Mouse (Mus musculus): ENCODE measurements around the gene Zfp715. TPM values are rescaled to one million over a fixed set of nuclear protein-coding genes. Genes with fewer than 3 reads are reported as not detected.

Gene Zfp715
- total and polyA plus RNA-seq, 3 experiments = 9.8 to 17.1 (median 10.7) TPM

DNA sequence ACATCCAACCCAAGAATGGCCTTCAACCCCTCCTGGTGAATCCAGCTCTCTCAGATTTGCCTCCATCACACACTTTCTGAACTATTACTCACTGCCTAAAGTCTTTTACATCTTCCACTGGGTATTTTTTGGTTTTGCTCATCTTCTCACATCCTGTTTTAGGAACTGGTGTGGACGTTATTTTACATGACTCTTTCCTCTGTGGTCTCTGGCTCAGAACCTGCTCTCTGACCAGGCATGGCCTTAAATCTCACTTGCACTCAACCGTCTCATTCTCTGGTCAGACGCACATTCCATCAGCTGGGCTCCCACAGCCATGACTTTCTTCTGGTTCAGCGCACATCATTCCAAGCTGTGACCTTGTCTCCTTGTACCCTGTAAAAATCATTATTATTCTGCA is 27.7 kb upstream of the Zfp715 start (continued):
- TF ChIP-seq ZC3H11A (IDR thresholded peaks at IDR 0.05; ENCODE audit: low read depth, low read length) (no peak), JUN (IDR thresholded peaks at IDR 0.05; ENCODE audit: insufficient read depth, low read depth, low read length) (peak; percentile 2; the same call in 1 of the 2 replicates), ZMIZ1 (IDR thresholded peaks at IDR 0.05; ENCODE audit: low read depth, low read length) (no peak), BHLHE40 (IDR thresholded peaks at IDR 0.05; ENCODE audit: low read depth, low read length) (peak; percentile 24; the same call in 1 of the 2 replicates), POLR2A (IDR thresholded peaks at IDR 0.05; ENCODE audit: low read depth, low read length) (no peak)

DNA sequence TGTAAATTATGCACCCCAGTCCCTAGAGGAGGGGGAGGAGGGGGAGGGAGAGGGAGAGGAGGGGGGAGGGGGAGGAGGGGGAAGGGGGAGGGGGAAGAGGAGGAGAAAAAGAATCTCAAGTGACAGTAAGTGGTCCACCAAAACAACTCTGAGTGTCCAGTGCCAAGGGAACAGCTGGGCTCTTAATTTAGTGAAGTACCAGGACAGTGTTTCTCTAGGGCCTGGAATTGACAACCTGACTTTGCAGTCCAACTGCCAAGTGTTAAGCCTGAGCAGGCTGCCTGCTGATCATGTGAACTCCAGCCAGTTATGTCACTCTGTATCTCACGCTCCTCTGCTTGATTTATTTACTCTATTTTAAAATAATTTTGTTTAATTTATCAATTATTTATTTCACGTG is 20.8 kb upstream of the Zfp715 start:
- Histone ChIP-seq H3K9me3 (replicated peaks; ENCODE audit: low read length) (no peaks in the 10 kb centered on the region), H3K9ac (ENCODE audit: insufficient read depth, low read depth) (no peak overlapping the region), H3K4me2 (ENCODE audit: insufficient read depth, low read depth, poor library complexity, severe bottlenecking) (no peak overlapping the region), H3K79me2 (replicated peaks; ENCODE audit: control insufficient read depth, extremely low read depth, insufficient read depth, poor library complexity, severe bottlenecking) (no peaks in the 10 kb centered on the region), H3K36me3 (replicated peaks in 1 of 2; ENCODE audit: control insufficient read depth in 1 of 2, insufficient read depth in 1 of 2, low read length in 1 of 2) (no peaks in the 10 kb centered on the region), H3K4me1 (ENCODE audit: control insufficient read depth in 1 of 2, insufficient read depth in 2 of 2) (no peaks in the 10 kb centered on the region), H3K27me3 (replicated peaks) (no peaks in the 10 kb centered on the region), H3K4me3 (replicated peaks in 1 of 3; ENCODE audit: low read depth in 2 of 3, low read length in 2 of 3, poor library complexity in 1 of 3) (no peak overlapping the region), H3K27ac (ENCODE audit: insufficient read depth, low read depth) (no peak overlapping the region)
- dilution Hi-C loops (cut with MboI; ENCODE audit: extremely low pct_ligation_motif_present, extremely low pct_unique_long_range_greater_than_20kb, low sequenced_read_pairs) = no loop called here
- DNase-seq (ENCODE audit: extremely low read depth) = no peak
- in situ Hi-C loops (cut with MboI; ENCODE audit: low pct_ligation_motif_present, low pct_unique_long_range_greater_than_20kb, low sequenced_read_pairs) = loop anchor here (10.0 kb wide), 1 partner anchor 49 kb away; no protein-coding TSS in a partner anchor
- TF ChIP-seq ZKSCAN1 (IDR thresholded peaks at IDR 0.05; ENCODE audit: borderline replicate concordance, low read depth, low read length) (no peak), RAD21 (IDR thresholded peaks at IDR 0.05; ENCODE audit: low read depth, low read length) (no peak), ZC3H11A (IDR thresholded peaks at IDR 0.05; ENCODE audit: low read depth, low read length) (no peak), NRF1 (IDR thresholded peaks at IDR 0.05; ENCODE audit: low read depth, low read length) (no peak)

DNA sequence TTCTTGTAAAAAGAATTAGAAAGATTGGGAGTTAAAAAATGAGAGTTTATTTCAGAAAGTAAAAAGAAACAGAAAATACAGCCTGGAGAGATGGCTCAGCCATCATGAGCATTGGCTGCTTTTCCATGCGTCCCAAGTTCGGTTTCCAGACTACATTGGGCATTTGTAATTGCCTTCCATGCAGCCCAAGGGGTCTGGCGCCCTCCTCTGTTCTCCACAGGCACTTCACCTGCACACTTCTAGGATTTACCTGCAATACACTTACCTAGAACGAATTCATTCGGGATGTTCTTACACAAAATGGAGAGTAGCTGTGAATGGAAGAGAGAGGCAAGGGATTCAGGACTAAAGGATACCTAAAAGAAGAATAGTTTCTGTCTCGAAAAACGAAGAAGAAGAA is 20.1 kb upstream of the Zfp715 start:
- dilution Hi-C loops (cut with MboI; ENCODE audit: extremely low pct_ligation_motif_present, extremely low pct_unique_long_range_greater_than_20kb, low sequenced_read_pairs) = no loop called here

More for the DNA sequence above, 20.1 kb upstream of the Zfp715 start:
- in situ Hi-C loops (cut with MboI; ENCODE audit: low pct_ligation_motif_present, low pct_unique_long_range_greater_than_20kb, low sequenced_read_pairs) = loop anchor here (10.0 kb wide), 1 partner anchor 48 kb away; no protein-coding TSS in a partner anchor
- Histone ChIP-seq H3K27ac (ENCODE audit: insufficient read depth, low read depth) (no peak overlapping the region), H3K4me3 (replicated peaks in 1 of 3; ENCODE audit: low read depth in 2 of 3, low read length in 2 of 3, poor library complexity in 1 of 3) (no peak overlapping the region), H3K4me2 (ENCODE audit: insufficient read depth, low read depth, poor library complexity, severe bottlenecking) (no peak overlapping the region), H3K9me3 (replicated peaks; ENCODE audit: low read length) (no peaks in the 10 kb centered on the region), H3K27me3 (replicated peaks) (no peaks in the 10 kb centered on the region), H3K79me2 (replicated peaks; ENCODE audit: control insufficient read depth, extremely low read depth, insufficient read depth, poor library complexity, severe bottlenecking) (no peaks in the 10 kb centered on the region), H3K9ac (ENCODE audit: insufficient read depth, low read depth) (no peak overlapping the region), H3K4me1 (ENCODE audit: control insufficient read depth in 1 of 2, insufficient read depth in 2 of 2) (no peaks in the 10 kb centered on the region), H3K36me3 (replicated peaks in 1 of 2; ENCODE audit: control insufficient read depth in 1 of 2, insufficient read depth in 1 of 2, low read length in 1 of 2) (no peaks in the 10 kb centered on the region)
- DNase-seq (ENCODE audit: extremely low read depth) = no peak
- TF ChIP-seq POLR2AphosphoS2 (IDR thresholded peaks at IDR 0.05; ENCODE audit: low read depth, low read length) = no peak
- TF ChIP-seq CHD1 (IDR thresholded peaks at IDR 0.05; ENCODE audit: low read depth, low read length) = no peak
- TF ChIP-seq ETS1 (conservative IDR thresholded peaks at IDR 0.05; ENCODE audit: low read depth, low read length) = no peak
- no peak for TF ChIP-seq BHLHE40 (IDR thresholded peaks at IDR 0.05; ENCODE audit: low read depth, low read length)
- TF ChIP-seq RAD21 (IDR thresholded peaks at IDR 0.05; ENCODE audit: low read depth, low read length) = peak; percentile 72
- no peak for TF ChIP-seq KAT2A (IDR thresholded peaks at IDR 0.05; ENCODE audit: insufficient replicate concordance, low read length)
- no peak for TF ChIP-seq NRF1 (IDR thresholded peaks at IDR 0.05; ENCODE audit: low read depth, low read length)
- no peak for TF ChIP-seq EP300 (IDR thresholded peaks at IDR 0.05; ENCODE audit: low read length)
- no peak for TF ChIP-seq PAX5 (IDR thresholded peaks at IDR 0.05; ENCODE audit: low read length)
- no peak for TF ChIP-seq GABPA (IDR thresholded peaks at IDR 0.05; ENCODE audit: insufficient replicate concordance, low read depth, low read length)
- TF ChIP-seq MAFK (IDR thresholded peaks at IDR 0.05; ENCODE audit: insufficient replicate concordance, low read length) = no peak
- TF ChIP-seq SIN3A (IDR thresholded peaks at IDR 0.05; ENCODE audit: low read length) = no peak
- no peak for TF ChIP-seq ZNF384 (IDR thresholded peaks at IDR 0.05; ENCODE audit: low read depth, low read length)
- TF ChIP-seq SMC3 (IDR thresholded peaks at IDR 0.05; ENCODE audit: low read depth, low read length) = peak; percentile 50
- no peak for TF ChIP-seq USF2 (conservative IDR thresholded peaks at IDR 0.05; ENCODE audit: low read depth, low read length)
- TF ChIP-seq JUN (IDR thresholded peaks at IDR 0.05; ENCODE audit: insufficient read depth, low read depth, low read length) = no peak
- TF ChIP-seq MYC (IDR thresholded peaks at IDR 0.05; ENCODE audit: low read depth, low read length) = no peak
- TF ChIP-seq CTCF (conservative IDR thresholded peaks at IDR 0.05 in 1 of 2, IDR thresholded peaks at IDR 0.05 in 1 of 2; ENCODE audit: low read depth in 2 of 2, low read length in 2 of 2) = peak in 1 of 2 experiments; percentile 68; a peak in 3 of 4 replicates
- TF ChIP-seq ZKSCAN1 (IDR thresholded peaks at IDR 0.05; ENCODE audit: borderline replicate concordance, low read depth, low read length) = no peak
- no peak for TF ChIP-seq ZMIZ1 (IDR thresholded peaks at IDR 0.05; ENCODE audit: low read depth, low read length)
- TF ChIP-seq TBP (conservative IDR thresholded peaks at IDR 0.05; ENCODE audit: low read depth, low read length) = no peak
- no peak for TF ChIP-seq USF1 (IDR thresholded peaks at IDR 0.05; ENCODE audit: low read depth, low read length)
- TF ChIP-seq IRF4 (IDR thresholded peaks at IDR 0.05; ENCODE audit: low read depth, low read length) = no peak
- no peak for TF ChIP-seq MEF2A (IDR thresholded peaks at IDR 0.05; ENCODE audit: borderline replicate concordance, low read depth, low read length)
- TF ChIP-seq MAZ (IDR thresholded peaks at IDR 0.05; ENCODE audit: low read depth, low read length) = no peak
